Mouse (Mus musculus) neural tube, postnatal 0 days (tissue): ENCODE data around the gene Duoxa2. TPM values are rescaled to one million over a fixed set of nuclear protein-coding genes. Genes with fewer than 3 reads are reported as not detected.

Experiments
- polyA plus RNA-seq: library from polyadenylated mRNA; unstranded; fragments of >200 nt; fragmentation: Nextera tagmentation; extraction: Ambion mirVana; gene quantifications from 2 replicates; pipeline ENCODE4 v1.2.1, GENCODE M21; 2015

Duoxa2 gene
- polyA plus RNA-seq: 0.45 and 0.84 TPM in 2 replicates

DNA sequence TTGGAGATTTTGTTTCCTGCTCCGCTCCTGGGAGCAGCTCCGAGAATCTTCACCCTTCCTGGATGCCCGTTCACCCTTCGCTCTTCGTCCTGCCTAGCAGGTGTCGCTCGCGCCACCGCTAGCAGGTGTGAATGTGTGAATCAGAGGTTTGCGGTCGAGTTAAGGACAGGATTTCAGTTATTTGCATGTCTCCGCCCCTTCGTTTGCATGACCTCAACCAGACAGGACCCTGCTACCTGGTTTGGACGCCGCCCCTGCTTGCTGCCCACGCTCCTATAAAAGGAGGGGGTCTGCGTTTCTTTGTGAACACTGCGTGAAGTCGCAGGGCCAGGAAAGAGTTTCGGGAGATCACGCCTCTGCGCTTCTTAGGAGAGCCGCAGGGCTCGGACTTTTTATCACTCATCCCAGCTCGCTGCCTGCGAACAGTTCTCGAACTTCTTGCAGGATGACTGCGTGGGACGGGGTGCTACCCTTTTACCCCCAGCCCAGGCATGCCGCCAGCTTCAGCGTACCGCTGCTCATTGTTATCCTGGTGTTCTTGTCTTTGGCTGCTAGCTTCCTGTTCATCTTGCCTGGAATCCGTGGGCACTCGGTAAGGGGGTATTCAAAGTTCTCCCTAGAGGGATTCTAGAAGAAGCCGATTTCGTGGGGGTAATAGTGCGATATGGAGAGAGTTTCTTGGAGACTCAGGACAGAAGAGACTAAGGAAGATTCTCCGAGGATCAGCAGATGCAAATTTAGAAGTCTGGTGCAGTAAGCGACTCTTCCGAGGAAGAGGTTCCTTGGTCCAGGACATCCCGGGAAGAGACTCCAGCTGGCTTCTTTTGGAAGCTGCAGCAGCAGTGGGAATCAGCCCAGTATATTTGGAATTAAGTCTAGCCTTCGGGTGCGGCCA is at the start of gene Duoxa2:
TSS of gene Duoxa2 (plus strand) at position 305 of the 895 bp plus-strand sequence.

DNA sequence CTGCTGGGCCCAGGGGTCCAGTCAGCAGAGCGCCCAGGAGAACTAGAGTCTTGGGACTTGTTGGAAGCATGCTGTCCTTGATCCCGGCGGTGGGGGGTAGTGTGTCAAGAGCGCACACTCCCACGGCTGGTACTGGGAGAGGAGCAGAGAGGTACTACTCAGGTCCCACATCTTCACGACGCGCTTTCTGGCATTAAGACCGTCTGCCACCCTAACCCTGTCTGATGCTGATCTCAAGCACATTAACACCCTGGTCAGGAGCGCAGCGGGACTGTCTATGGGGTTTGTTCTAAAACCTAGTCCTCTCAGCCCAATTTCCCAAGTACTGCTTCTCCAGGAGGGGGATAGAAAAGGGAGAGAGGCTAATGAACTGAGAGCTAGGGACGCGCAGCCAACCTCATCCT is 602 bp upstream of the Duoxa2 start, which contains the start of gene Duox2:
TSS of gene Duox2 (minus strand) at position 354 of the 404 bp plus-strand sequence.

DNA sequence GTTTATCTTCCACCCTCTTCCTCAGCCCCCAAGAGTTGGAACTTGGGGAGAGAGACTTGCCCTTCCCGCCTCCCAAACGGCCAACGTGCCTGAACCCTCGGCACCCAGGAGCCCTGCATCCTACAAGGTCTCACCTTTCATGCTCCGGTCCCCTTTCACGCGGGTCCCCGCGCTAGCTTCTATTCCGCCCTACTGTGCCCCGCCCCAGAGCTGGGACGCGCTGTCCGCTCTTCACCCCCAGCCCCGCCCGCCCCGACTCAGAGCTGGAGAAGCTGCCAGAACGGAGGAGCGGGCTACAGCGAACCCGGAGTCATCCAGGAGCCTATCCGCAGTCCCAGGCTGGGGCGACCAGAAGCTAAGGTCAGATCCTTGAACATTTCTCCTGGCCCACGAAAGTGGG is 14.8 kb downstream of the Duoxa2 start, which contains the start of gene Duoxa1:
TSS of gene Duoxa1 (minus strand) at position 195 of the 400 bp plus-strand sequence.

DNA sequence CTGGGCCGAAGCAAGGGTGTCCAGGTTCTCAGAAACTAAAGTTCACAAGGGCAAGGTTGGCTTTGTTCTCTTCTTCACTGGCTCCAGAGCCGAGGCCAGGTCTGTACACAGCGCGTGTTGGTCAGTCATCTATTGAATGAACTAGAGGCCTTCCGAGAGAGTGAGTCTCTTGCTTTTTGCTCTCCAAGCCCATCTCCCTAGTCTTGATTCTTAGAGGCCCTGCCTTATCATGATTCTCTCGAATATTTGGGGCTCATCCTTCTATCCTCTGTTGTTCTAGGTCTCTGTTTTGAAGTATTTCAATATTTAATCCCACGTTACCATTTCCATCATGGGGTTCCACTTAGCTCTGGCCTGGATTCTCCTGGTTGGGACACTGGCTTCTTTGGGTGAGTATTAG is 16.7 kb downstream of the Duoxa2 start, which contains the start of gene Duox1:
TSS of gene Duox1 (plus strand) at position 301 of the 400 bp plus-strand sequence.

Other genes with a start within 250 kb of the Duoxa2 start
- gene Spg11, start 180.5 kb upstream of the Duoxa2 start, polyA plus RNA-seq: 4.3 and 5.4 TPM in 2 replicates
- gene B2m, start 151.2 kb upstream of the Duoxa2 start, polyA plus RNA-seq: 208 and 236 TPM in 2 replicates
- gene Trim69, start 138.2 kb upstream of the Duoxa2 start, polyA plus RNA-seq: not detected in 2 replicates
- 0.08 TPM in 1 of 2 replicates, not detected in the other for gene Patl2, start 112.7 kb upstream of the Duoxa2 start, polyA plus RNA-seq
- not detected in 2 replicates for gene Terb2, start 112.6 kb upstream of the Duoxa2 start, polyA plus RNA-seq
- gene Sord, start 64.2 kb upstream of the Duoxa2 start, polyA plus RNA-seq: 25.7 and 26.1 TPM in 2 replicates
- 0.04 and 0.12 TPM in 2 replicates for gene Duox2, start 451 bp upstream of the Duoxa2 start, polyA plus RNA-seq
- gene Duoxa1, start 14.8 kb downstream of the Duoxa2 start, polyA plus RNA-seq: 0.13 and 0.25 TPM in 2 replicates
- 0.15 and 0.24 TPM in 2 replicates for gene Duox1, start 16.8 kb downstream of the Duoxa2 start, polyA plus RNA-seq
- gene Shf, start 70.3 kb downstream of the Duoxa2 start, polyA plus RNA-seq: 11.9 and 15.4 TPM in 2 replicates
- 0.12 and 0.17 TPM in 2 replicates for gene Slc28a2, start 127.6 kb downstream of the Duoxa2 start, polyA plus RNA-seq
- not detected in 2 replicates for gene Gm14085, start 186.0 kb downstream of the Duoxa2 start, polyA plus RNA-seq